Mouse (Mus musculus) forebrain, embryonic 12.5 days (tissue): ENCODE measurements at regions not wholly inside any gene's neighbourhood (a gene's known extent, or its start where the extent isn't known, plus 50 kb on each side); places are given as distances from the start of the nearest gene placed in this dataset.
"Not testable (repeated sequence)": the region's sequence is repeated elsewhere in the genome, so short reads cannot be mapped to it uniquely, and the experiment has no call there.

Experiments used
- ATAC-seq: fragments of 200-750 bp; cut with Nextera tagmentation; 2 replicates; pipeline ENCODE4 v1.8.0; 2017; ENCODE audit warnings: moderate TSS enrichment; ENCODE audit not compliant: low FRiP score
- H3K27ac ChIP-seq: fragments of 300-500 bp; sonication (generic); 2 replicates; pipeline ENCODE4 v1.5.1; 2016; ENCODE audit warnings: mild to moderate bottlenecking
- H3K27me3 ChIP-seq: fragments of 300-500 bp; sonication (generic); 2 replicates; pipeline ENCODE4 v1.6.1; 2016; ENCODE audit warnings: mild to moderate bottlenecking
- H3K36me3 ChIP-seq: fragments of 300-500 bp; sonication (generic); replicated peaks from 2 replicates; pipeline ENCODE4 v1.6.1; 2016; ENCODE audit warnings: mild to moderate bottlenecking
- H3K4me1 ChIP-seq: fragments of 300-500 bp; sonication (generic); 2 replicates; pipeline ENCODE4 v1.6.1; 2016
- H3K4me2 ChIP-seq: fragments of 300-500 bp; sonication (generic); 2 replicates; pipeline ENCODE4 v1.6.1; 2016; ENCODE audit warnings: mild to moderate bottlenecking, moderate library complexity
- H3K4me3 ChIP-seq: fragments of 300-500 bp; sonication (generic); replicated peaks from 2 replicates; pipeline ENCODE4 v1.5.1; 2016; ENCODE audit warnings: mild to moderate bottlenecking
- H3K9ac ChIP-seq: fragments of 300-500 bp; sonication (generic); 2 replicates; pipeline ENCODE4 v1.6.1; 2016; ENCODE audit warnings: mild to moderate bottlenecking
- H3K9me3 ChIP-seq: fragments of 300-500 bp; sonication (generic); 2 replicates; pipeline ENCODE4 v1.6.1; 2016
- WGBS: fragments of 180-500 bp; shearing (Covaris S2); methylation state at CpG from one replicate; pipeline ENCODE4 v1.1.7; 2016; 5-methylcytosine and 5-hydroxymethylcytosine counted together

DNA sequence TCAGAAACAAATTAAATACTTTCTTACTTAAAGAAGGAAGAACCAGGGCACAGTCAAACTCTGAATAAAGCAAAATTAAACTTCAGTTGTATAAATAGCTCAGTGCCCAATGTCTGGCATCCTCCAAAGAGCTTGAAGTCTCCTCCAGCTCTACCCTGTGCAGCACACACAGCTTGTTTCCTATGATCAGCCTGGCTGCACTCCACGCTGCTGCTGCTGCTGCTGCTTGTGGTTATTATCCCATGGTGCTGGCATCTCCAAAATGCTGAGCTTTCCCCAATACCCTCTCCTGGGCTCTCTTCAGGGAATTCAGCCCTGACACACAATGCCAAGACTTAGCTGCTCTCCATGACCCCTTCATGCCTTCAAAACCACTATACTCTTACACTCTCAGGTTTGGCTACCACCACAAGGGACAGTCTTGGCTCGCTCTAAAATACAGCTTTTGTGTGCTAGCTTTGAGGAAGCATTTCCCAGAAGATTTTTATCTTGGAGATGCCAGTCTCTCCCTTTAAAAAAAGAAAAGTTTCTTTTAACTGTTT, 121.0 kb downstream of the Rab10 start:
- not testable (repeated sequence) for H3K27me3 ChIP-seq, H3K9ac ChIP-seq, ATAC-seq, H3K36me3 ChIP-seq, H3K4me2 ChIP-seq, H3K9me3 ChIP-seq, H3K4me1 ChIP-seq, H3K27ac ChIP-seq, H3K4me3 ChIP-seq
- WGBS = 80% methylated on average over 2 of the region's 2 CpGs

DNA sequence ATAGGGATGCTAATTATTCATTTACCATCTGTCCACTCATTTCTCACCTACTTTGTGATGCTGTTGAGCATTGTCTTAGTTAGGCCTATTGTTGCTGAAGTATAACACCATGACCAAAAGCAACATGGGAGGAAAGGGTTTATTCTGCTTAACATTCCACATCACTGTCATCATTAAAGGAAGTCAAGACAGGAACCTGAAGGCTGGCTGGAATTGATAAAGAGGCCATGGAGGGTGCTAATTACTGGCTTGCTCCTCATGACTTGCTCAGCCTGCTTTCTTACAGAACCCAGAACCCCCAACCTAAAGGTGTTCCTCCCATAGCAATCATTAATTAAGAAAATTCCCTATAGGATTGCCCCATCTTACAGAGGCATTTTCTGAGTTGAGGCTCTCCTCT, 121.6 kb downstream of the Rab10 start:
- ATAC-seq = no peak
- Histone ChIP-seq H3K4me1 (no peaks in the 10 kb centered on the region), H3K27ac (no peak overlapping the region), H3K36me3 (no peaks in the 10 kb centered on the region), H3K9me3 (no peaks in the 10 kb centered on the region), H3K27me3 (no peaks in the 10 kb centered on the region), H3K4me3 (no peak overlapping the region), H3K4me2 (no peak overlapping the region), H3K9ac (no peak overlapping the region)

DNA sequence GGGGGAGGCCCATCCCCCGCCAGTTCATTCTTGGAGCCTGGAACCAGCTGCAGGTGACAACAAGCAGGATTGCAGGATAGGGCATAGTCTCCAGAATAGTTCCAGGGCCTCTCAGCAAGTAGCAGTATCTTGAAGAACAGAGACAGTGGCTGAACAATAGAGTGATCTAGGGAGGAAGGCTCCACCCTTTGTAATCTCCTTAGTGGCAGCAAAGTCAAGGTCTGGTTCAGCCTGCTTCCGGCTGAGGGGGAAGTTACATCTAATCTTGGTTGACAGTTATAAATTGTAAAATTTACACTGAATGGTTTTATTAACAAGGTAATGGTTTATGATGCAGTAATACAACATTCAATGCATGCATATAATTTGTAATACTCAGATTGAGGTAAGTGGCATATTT, 136.4 kb downstream of the Rab10 start:
- H3K27ac ChIP-seq = no peak overlapping the region
- no peaks in the 10 kb centered on the region for H3K4me1 ChIP-seq
- ATAC-seq = no peak
- no peak overlapping the region for H3K9ac ChIP-seq
- H3K9me3 ChIP-seq = no peaks in the 10 kb centered on the region
- no peaks in the 10 kb centered on the region for H3K36me3 ChIP-seq
- 84% methylated on average over 2 of the region's 2 CpGs for WGBS
- no peak overlapping the region for H3K4me3 ChIP-seq
- H3K4me2 ChIP-seq = no peak overlapping the region
- H3K27me3 ChIP-seq = no peaks in the 10 kb centered on the region

DNA sequence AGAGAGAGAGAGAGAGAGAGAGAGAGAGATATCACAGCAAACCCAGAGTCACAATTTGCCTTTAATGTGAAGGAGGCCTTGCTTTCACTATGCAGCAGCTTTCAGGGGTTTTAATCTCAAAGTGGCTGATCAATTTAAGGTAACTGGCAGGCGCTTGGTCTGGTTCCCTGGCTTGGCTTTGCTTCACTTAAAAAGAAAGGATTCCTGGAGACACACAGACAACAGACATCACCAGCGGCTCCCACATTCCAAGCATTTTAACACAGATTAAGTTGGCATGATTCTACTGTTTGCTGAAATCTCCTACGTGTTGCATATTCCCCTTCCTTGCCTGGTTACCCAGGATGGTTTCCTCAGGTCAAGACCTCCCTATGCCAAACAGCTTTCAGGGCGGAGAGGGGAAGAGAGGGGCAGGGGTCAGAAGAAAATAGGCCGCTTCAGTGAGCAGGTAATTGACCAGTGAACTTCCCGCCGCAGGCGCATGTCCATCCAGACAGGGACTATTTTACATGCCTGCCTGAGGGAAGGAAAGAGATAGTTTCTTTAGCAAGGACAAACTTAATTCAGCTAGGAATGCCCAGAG, 140.0 kb downstream of the Rab10 start:
- ATAC-seq, H3K4me3 ChIP-seq, H3K27me3 ChIP-seq, H3K27ac ChIP-seq, H3K9ac ChIP-seq, H3K36me3 ChIP-seq, H3K9me3 ChIP-seq, H3K4me2 ChIP-seq, H3K4me1 ChIP-seq: not testable (repeated sequence)
- 35% methylated on average over 8 of the region's 8 CpGs for WGBS

DNA sequence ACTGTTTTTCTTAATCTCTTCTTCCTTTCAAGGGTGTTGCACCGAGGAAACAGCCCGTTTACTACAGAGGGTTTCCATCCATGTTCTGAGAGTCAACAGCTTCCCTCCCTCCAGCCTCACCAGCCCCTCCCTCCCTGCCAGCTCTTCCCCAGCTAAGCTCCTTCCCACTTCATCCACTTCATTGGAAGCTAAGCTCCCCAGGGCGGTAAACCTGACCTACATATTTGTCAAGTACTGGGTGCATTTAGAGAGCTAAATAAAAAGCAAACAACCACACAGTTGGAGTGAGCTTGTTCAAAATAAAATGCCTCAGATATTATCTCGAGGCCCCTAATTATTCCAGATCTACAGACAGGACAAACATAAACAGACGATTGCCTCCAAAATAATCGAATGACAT, 148.1 kb downstream of the Rab10 start:
- not testable (repeated sequence) for H3K36me3 ChIP-seq, H3K4me2 ChIP-seq, H3K4me3 ChIP-seq, H3K9ac ChIP-seq, H3K9me3 ChIP-seq, H3K27ac ChIP-seq, H3K27me3 ChIP-seq, ATAC-seq, H3K4me1 ChIP-seq
- WGBS = 69% methylated on average over 6 of the region's 6 CpGs

DNA sequence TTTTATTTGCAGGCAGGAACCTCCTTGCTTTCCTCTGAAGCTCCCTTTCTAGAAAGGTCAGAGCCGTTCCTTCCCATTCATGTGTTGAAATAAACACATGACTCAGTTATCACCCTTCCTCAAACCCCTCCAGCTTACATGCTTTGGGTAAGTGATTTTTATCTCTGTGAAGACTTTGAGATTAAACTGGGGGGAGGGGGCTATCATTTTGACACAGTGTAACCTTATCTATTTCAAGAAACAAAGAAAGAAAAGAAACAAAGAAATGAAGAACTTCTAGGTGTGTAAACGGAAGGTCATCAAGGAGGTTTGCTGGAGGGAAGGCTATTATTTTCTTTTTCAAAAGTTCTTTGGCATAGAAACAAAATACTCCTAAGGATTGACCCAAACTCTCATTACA, 151.0 kb downstream of the Rab10 start:
- H3K4me2 ChIP-seq, H3K9ac ChIP-seq, H3K36me3 ChIP-seq, H3K9me3 ChIP-seq, H3K4me3 ChIP-seq, H3K27ac ChIP-seq, H3K27me3 ChIP-seq, ATAC-seq, H3K4me1 ChIP-seq: not testable (repeated sequence)
- 94% methylated on average over 2 of the region's 2 CpGs for WGBS

DNA sequence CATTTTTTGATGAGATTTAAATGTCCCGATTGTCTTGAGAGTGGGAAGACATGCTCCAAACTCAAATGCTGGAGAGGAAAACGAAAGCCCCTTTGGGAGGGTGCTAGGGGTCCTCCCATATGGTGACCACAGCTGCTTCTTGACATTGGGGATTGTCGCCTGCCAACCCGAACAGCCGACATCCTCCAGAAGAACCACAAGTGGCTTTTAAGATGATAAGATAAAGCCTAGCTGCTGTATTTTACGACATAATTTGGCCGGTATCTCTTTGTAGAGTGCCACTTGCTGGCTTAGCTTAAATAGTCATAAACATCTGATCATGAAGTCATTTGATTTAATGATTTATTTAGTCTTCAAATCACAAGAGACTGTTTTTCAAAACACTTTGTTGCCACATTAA, 156.1 kb downstream of the Rab10 start:
- not testable (repeated sequence) for H3K4me2 ChIP-seq, H3K27me3 ChIP-seq, H3K4me3 ChIP-seq, ATAC-seq, H3K27ac ChIP-seq, H3K9ac ChIP-seq, H3K4me1 ChIP-seq, H3K36me3 ChIP-seq, H3K9me3 ChIP-seq
- WGBS = 93% methylated on average over 7 of the region's 7 CpGs

DNA sequence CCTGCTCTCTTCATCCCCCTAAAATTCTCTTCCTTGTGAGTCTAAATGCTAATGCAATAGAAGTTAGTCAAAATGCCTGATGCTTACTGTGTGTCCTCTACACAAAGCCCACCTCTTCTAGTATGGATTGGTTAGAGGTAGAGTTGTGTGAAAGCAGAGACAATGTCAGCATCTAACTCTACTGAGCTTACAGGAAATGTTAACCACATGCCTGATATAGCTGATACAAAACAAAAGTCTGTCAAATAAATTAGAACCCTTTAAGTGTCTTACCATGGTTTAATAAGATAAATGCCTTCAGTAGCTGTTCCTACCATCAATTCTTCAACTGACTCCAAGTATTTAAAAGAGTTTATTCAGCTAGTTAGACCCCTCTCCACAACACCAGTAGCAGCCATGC, 177.2 kb downstream of the Rab10 start:
- H3K4me3 ChIP-seq, ATAC-seq, H3K9me3 ChIP-seq, H3K4me1 ChIP-seq, H3K27me3 ChIP-seq, H3K36me3 ChIP-seq, H3K27ac ChIP-seq, H3K4me2 ChIP-seq, H3K9ac ChIP-seq: not testable (repeated sequence)

DNA sequence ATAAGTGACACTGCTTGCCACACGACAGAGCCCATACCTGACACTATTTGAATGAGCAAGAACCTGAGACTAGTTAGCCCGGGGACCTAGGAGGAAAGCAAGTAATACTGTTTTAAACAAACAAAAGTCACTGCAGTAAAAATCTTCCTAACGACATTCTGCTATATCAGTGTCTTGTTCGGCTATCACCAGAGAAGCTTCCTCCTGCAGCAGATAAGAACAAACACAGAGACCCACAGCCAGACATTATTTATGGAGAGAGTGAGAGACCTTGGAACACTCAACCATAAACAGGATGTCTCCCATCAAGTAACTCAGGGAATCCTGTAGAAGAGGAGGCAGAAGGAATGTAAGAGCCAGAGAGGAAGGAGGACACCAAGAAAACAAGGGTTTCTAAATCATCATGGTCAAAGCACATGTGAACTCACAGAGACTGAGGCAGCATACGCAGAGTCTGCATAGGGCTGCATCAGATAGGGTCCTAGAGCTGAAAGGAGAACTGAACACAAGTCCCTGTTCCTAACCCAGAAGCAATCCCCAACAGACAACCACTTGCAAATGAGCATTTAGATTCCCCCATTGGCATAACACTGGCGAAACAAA, 178.5 kb downstream of the Rab10 start:
- H3K27me3 ChIP-seq, H3K36me3 ChIP-seq, H3K4me1 ChIP-seq, H3K9me3 ChIP-seq, H3K4me3 ChIP-seq, H3K27ac ChIP-seq, H3K9ac ChIP-seq, H3K4me2 ChIP-seq, ATAC-seq: not testable (repeated sequence)
- WGBS = 80% methylated on average over 6 of the region's 6 CpGs

DNA sequence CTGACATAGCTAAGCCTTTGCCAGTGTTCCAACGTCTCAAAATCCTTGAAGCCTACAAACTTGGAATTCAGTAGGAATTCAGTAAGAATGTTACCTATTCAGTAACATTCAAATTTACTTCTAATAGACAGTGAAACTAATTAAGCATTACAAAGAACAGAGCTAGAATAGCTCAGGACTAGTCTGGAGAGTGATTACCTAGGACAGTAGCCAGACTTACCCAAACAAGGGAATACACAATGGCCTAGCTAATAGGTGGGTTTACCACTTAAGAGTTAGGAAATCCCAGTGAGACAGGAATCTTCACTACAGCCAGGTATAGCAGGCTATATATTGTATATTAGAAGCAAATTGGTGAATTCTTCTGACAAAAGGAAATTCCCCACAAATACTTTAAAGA, 182.4 kb downstream of the Rab10 start:
- H3K4me1 ChIP-seq, H3K27ac ChIP-seq, H3K27me3 ChIP-seq, ATAC-seq, H3K9me3 ChIP-seq, H3K4me3 ChIP-seq, H3K9ac ChIP-seq, H3K36me3 ChIP-seq, H3K4me2 ChIP-seq: not testable (repeated sequence)
- WGBS = 62% methylated on average over 1 of the region's 1 CpGs

DNA sequence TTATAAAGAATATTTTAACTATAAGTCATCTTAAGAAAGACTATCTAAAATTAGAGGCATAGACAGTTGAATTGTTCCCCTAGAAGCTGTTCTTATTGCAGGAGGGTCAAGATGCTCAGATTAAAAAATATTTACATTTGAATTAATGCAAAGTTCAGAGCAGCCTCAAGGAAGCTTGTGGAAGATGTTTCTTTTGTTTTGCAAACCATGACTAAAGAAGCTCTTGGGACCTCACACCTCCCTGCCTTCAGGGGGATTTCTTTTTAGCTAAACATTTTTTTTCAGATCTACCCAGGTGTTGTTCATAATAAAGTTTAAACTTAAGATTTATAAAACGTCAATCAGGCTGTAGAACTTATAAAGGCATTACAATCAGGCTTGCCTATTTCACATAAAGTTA, 185.7 kb downstream of the Rab10 start:
- Histone ChIP-seq H3K36me3 (no peaks in the 10 kb centered on the region), H3K4me3 (no peak overlapping the region), H3K27me3 (no peaks in the 10 kb centered on the region), H3K9ac (no peak overlapping the region), H3K4me1 (no peaks in the 10 kb centered on the region), H3K9me3 (no peaks in the 10 kb centered on the region), H3K27ac (no peak overlapping the region), H3K4me2 (no peak overlapping the region)
- no peak for ATAC-seq
- WGBS = 57% methylated on average over 1 of the region's 1 CpGs

DNA sequence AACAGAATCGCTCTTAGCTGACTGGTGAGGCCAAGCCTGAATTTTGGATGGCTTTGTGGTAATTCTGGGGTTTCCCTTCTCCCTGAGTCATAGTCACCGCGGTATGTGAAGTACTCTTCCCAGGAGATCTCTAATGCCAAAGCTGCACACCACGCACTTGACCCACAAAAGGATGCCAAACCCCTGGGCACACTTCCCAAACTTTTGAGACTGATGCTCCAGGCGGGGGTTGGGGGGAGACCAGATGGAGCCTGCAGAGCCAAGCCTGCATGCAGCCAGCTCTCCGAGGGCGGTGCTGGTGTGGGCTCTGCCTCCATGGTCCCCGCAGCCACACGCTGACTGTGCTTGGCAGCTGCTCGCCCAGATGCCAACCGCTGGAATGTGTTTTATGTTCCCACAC, 199.2 kb downstream of the Rab10 start:
- 70% methylated on average over 11 of the region's 11 CpGs for WGBS
- H3K9ac ChIP-seq, H3K9me3 ChIP-seq, H3K4me2 ChIP-seq, H3K27me3 ChIP-seq, H3K36me3 ChIP-seq, H3K4me1 ChIP-seq, ATAC-seq, H3K4me3 ChIP-seq, H3K27ac ChIP-seq: not testable (repeated sequence)

DNA sequence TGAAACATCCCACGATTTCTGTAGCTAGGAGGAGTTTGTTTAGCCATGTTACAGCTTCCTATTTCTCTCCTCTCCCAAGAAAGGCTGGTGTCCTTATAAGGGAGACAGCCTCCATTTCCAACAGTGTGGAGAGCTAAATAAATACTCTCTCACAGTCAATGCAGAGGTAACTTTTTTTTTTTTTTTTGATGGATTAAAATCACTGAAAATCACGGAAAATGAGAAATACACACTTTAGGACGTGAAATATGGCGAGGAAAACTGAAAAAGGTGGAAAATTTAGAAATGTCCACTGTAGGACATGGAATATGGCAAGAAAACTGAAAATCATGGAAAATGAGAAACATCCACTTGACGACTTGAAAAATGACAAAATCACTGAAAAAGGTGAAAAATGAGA, 200.1 kb downstream of the Rab10 start:
- not testable (repeated sequence) for ATAC-seq, H3K27ac ChIP-seq, H3K4me1 ChIP-seq, H3K4me3 ChIP-seq, H3K4me2 ChIP-seq, H3K27me3 ChIP-seq, H3K9me3 ChIP-seq, H3K9ac ChIP-seq, H3K36me3 ChIP-seq
- WGBS = 83% methylated on average over 5 of the region's 5 CpGs
